Mouse (Mus musculus): ENCODE measurements around the gene Gm37240. TPM values are rescaled to one million over a fixed set of nuclear protein-coding genes. Genes with fewer than 3 reads are reported as not detected.

Gene Gm37240
- polyA plus RNA-seq, 1 experiment, result not detected

DNA sequence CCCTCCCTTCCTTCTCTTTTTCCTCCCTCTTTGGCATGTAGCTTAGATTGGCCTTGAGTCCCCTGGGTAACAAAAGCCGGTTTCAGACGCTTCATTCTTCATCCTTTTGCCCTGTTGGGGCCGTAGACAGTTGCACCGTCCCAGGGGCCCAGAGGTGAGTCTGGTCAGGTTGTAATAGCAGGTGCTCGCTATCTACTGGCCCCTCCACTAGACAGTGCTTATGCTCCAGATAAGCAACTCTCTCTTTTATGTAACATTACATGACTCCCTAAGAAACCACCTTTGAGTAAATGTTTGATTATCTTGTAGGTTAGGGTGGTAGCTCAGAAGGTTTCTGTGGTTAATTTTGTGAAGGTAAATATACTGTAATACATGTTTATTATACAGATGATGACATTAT is 1051.3 kb downstream of the Gm37240 start:
- no peak overlapping the region for H3K4me3 ChIP-seq (ENCODE audit: insufficient read depth, low read depth, low read length)
- no peaks in the 10 kb centered on the region for H3K4me1 ChIP-seq (ENCODE audit: control insufficient read depth, insufficient read depth, insufficient read length, low read length)
- no peak overlapping the region for H3K27ac ChIP-seq (replicated peaks; ENCODE audit: low read depth, low read length)

DNA sequence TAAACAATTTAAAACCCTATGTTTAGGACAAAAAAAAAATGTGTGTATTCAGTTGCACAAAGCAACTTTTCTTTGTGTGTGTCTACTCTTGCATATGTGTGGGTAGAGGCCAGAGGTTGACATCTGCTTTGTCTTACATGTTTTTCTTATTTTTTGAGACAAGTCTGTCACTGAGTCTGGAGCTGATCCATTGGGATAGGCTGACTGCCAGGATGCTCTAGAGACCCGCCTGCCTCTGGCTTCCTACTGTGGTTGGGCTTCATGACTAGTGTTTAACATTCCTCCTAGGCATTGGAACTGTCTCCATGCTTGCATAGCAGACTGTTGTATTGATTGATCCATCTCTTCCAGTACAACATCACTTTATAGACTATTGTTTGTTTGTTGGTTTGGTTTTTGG is 1058.0 kb downstream of the Gm37240 start:
- Histone ChIP-seq H3K4me1 (ENCODE audit: control insufficient read depth, insufficient read depth, insufficient read length, low read length) (peaks cover 1% of the 10 kb centered on the region; the same call in 1 of the 2 replicates), H3K27ac (replicated peaks; ENCODE audit: low read depth, low read length) (no peak overlapping the region), H3K4me3 (ENCODE audit: insufficient read depth, low read depth, low read length) (no peak overlapping the region)

DNA sequence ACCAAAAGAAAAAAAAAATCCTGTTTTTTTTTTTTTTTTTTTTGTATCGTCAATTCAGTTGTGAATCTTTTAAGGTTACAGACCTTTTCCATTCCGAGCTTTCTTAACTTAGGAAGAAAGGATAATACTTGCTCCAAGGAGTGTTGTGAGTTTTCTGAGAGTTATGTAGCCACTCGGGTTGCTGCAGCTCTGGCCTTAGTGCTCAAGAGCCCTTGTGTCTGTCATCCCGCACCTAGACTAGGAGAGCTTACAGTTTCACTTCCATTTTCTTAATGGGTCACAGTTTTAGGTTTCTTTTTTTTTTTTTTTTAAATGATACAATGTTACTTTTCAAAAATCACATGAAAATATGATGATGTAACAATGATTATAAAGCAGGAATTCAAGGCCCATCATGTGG is 1059.7 kb downstream of the Gm37240 start:
- Histone ChIP-seq H3K4me3 (ENCODE audit: insufficient read depth, low read depth, low read length) (no peak overlapping the region), H3K27ac (replicated peaks; ENCODE audit: low read depth, low read length) (no peak overlapping the region), H3K4me1 (ENCODE audit: control insufficient read depth, insufficient read depth, insufficient read length, low read length) (peaks cover 2% of the 10 kb centered on the region; the same call in 1 of the 2 replicates)

DNA sequence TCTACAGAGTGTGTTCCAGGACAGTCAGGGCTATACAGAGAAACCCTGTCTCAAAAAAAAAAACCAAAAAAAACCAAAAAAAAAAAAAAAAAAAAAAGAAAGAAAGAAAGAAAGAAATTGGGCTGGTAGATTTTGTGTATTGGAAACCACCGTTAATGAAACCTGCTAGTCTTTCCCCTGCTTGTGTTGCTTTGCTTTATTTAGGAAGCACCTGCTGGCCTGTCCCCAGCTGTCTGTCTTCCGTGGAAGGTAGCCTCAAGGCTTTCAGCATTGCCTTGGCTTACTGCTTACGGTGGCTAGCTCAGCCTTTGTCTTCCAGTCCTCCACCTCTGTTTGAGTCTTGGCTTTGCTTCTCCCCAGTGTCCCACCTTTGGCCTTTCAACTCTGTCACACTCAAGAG is 1060.4 kb downstream of the Gm37240 start:
- H3K27ac ChIP-seq (replicated peaks; ENCODE audit: low read depth, low read length), result peak overlapping the region; percentile 31; the same call in 1 of the 2 replicates
- H3K4me3 ChIP-seq (ENCODE audit: insufficient read depth, low read depth, low read length), result no peak overlapping the region
- peaks cover 2% of the 10 kb centered on the region; the same call in 1 of the 2 replicates for H3K4me1 ChIP-seq (ENCODE audit: control insufficient read depth, insufficient read depth, insufficient read length, low read length)

DNA sequence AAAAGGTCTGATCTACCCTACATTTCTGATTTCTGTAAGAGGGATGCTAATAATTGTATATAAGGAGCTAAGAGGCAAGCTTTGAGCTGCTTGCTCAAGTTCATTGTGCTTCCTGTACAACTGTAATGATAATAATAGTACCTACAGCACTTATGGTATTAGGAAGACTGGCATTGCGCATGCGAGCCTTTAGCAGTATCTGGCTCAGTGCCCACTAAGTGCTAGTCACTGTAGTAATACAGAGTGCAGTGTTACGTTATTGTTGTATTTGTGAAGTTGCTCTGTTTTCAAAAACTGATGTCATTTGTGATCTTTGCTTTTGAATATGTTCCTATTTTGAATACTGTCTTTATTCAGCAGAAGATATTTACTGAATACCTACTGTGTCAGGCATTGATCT is 1060.9 kb downstream of the Gm37240 start:
- H3K4me1 ChIP-seq (ENCODE audit: control insufficient read depth, insufficient read depth, insufficient read length, low read length), result peaks cover 2% of the 10 kb centered on the region; the same call in 1 of the 2 replicates
- H3K4me3 ChIP-seq (ENCODE audit: insufficient read depth, low read depth, low read length), result no peak overlapping the region
- no peak overlapping the region for H3K27ac ChIP-seq (replicated peaks; ENCODE audit: low read depth, low read length)

DNA sequence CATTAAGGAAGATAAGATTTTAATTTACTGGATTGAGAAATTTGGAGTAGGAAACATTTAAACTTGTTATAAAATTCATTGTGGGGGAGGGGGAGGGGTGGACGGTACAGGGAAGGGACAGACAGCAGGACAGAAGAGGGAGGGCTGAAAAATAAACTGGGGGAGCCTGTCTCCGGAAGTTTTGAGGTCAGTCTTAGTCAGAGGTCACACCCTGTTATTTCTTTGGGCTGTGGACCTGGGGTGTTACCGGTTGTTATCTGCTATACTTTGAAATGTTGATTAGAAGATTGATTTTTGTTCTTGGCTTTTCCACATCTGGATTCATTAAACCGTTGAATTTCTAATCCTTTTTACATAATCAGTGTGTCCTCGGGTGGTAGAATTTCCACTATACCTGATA is 1061.3 kb downstream of the Gm37240 start:
- Histone ChIP-seq H3K4me1 (ENCODE audit: control insufficient read depth, insufficient read depth, insufficient read length, low read length) (peaks cover 2% of the 10 kb centered on the region; the same call in 1 of the 2 replicates), H3K4me3 (ENCODE audit: insufficient read depth, low read depth, low read length) (no peak overlapping the region), H3K27ac (replicated peaks; ENCODE audit: low read depth, low read length) (no peak overlapping the region)

DNA sequence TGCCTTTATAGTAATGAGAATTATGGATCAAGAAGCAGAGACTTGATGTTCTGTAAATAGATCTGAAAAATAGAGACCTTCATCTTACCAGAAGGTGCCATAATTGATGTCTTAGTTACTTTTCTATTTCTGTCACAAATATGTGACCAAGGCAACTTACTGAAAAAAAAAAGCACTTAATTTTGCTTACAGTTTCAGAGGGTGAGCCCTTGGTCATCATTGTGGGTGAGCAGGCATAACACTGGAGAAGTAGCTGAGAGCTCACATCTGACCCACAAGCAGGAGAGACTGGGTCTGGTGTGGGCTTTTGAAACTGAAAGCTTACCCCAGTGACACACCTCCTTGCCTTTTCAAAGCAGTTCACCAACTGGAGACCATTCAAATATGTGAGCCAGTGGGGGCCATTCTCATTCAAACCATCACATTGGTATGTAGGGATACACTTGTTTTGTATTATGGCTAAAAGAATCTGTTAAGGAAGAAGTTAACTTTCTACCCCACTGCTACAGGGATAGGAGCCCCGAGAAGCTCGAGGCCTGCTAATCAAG is 1066.6 kb downstream of the Gm37240 start:
- peaks cover 5% of the 10 kb centered on the region; the same call in 1 of the 2 replicates for H3K4me1 ChIP-seq (ENCODE audit: control insufficient read depth, insufficient read depth, insufficient read length, low read length)
- H3K4me3 ChIP-seq (ENCODE audit: insufficient read depth, low read depth, low read length), result no peak overlapping the region
- H3K27ac ChIP-seq (replicated peaks; ENCODE audit: low read depth, low read length), result no peak overlapping the region

DNA sequence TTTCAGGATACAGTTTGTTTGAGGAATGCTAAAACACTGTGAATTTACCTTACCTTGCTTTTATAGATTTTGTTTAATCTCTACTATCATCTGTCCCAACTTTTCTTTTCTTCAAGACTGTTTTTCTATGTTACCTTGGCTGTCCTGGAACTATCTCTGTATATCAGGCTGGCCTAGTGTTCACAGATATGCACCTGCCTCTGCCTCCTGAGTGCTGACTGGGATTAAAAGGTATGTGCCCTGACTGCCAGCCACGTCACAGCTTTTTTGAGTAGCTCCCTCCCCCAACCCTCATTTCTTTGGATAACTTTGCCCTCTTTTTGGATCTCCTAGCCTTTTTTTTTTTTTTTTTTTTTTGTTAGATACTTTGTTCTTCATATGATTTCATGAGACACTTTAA is 1070.4 kb downstream of the Gm37240 start:
- H3K4me1 ChIP-seq (ENCODE audit: control insufficient read depth, insufficient read depth, insufficient read length, low read length), result peaks cover 3% of the 10 kb centered on the region; the same call in 1 of the 2 replicates

DNA sequence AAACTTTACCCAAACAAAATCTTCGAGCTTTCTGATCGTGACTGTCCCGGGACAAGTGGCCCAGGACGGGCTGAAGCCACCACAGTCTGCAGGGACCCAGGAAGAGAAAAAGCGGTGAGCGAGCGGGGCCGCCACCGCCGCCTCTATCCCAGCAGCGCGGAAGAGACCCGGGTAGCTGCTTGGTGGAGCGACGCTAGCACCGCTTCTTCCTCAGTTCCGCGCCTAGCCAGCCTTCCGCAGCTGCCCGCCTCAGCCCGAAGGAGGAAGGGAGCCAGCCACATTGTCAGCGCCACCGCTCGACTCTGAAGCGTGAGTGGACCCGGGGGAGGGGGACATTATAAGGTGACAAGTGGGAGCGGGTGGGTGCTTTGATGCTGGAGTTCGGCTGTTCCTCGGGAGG is 1071.9 kb downstream of the Gm37240 start:
- Histone ChIP-seq H3K4me3 (ENCODE audit: insufficient read depth, low read depth, low read length) (peak overlapping the region; percentile 93), H3K27ac (replicated peaks; ENCODE audit: low read depth, low read length) (no peak overlapping the region), H3K4me1 (ENCODE audit: control insufficient read depth, insufficient read depth, insufficient read length, low read length) (peaks cover 3% of the 10 kb centered on the region; the same call in 1 of the 2 replicates)

More for the DNA sequence above, 1070.4 kb downstream of the Gm37240 start:
- Histone ChIP-seq H3K4me3 (ENCODE audit: insufficient read depth, low read depth, low read length) (no peak overlapping the region), H3K27ac (replicated peaks; ENCODE audit: low read depth, low read length) (no peak overlapping the region)

DNA sequence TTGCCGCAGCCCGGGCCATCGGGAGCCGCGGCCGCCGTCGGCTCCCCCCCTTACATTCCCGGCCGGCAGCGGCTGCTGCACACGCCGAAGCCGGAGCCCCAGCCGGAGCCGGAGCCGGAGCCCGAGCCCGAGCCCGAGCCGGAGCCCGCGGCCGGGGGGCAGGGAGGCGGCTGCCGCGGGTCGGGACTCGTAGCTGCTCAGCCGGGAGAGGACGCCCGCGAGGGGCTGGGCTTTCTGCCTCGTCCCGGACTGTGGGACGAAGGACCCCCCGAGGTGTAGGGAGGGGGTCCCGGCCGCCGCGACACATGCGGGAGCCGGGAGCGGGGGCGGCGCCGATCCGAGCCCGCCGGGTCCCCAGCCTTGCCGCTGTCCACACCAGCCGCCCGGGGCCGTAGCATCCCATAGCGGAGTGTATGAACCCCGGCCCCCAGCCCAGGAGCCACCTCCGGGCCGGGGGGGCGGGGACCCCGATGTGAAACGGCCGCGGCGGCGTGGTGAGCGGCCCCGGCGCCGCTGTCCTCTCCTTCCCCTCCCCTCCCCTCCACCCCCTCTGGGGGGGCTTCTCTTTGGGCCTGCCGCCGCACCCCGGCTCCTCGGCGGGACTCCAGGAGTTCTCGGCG is 1072.4 kb downstream of the Gm37240 start, which contains the start of gene Fbxw7:
Gene Fbxw7, plus strand, starts transcription at position 507 of the 620 bp plus-strand sequence.
- Histone ChIP-seq H3K4me1 (ENCODE audit: control insufficient read depth, insufficient read depth, insufficient read length, low read length) (peaks cover 3% of the 10 kb centered on the region; the same call in 1 of the 2 replicates), H3K27ac (replicated peaks; ENCODE audit: low read depth, low read length) (peak within 1 kb of the TSS; percentile 64), H3K4me3 (ENCODE audit: insufficient read depth, low read depth, low read length) (peak within 1 kb of the TSS; percentile 93)

DNA sequence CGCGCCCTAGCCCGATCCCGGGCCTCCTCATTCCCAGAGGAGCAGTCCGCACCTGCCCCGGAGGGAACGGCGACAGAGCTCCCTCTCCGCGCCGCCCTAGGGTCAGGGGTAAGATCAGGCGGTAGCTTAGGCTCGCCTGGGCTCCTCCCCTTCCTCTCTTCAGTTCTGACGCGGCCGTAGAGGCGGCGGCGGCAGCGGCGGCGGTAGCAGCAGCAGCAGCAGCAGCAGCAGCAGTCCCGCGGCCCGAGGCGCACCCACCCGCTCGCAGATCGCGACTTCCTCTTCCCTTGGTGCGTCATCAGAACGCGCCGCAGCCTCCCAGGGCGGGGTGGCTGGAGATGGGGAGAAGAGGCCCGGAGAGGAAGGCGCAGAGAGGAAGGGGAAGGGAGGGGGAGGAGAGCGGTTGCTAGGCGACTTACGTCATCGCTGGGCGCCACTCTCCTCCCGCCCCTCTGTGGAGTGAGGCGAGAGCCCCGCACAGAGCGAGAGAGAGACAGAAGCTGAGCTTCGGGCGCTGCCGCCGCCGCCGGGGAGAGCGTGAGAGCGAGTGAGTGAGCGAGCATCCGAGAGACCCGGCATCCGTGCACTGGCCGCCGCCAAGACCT is 1073.1 kb downstream of the Gm37240 start:
- Histone ChIP-seq H3K27ac (replicated peaks; ENCODE audit: low read depth, low read length) (peak overlapping the region; percentile 64), H3K4me1 (ENCODE audit: control insufficient read depth, insufficient read depth, insufficient read length, low read length) (peaks cover 3% of the 10 kb centered on the region; the same call in 1 of the 2 replicates)

DNA sequence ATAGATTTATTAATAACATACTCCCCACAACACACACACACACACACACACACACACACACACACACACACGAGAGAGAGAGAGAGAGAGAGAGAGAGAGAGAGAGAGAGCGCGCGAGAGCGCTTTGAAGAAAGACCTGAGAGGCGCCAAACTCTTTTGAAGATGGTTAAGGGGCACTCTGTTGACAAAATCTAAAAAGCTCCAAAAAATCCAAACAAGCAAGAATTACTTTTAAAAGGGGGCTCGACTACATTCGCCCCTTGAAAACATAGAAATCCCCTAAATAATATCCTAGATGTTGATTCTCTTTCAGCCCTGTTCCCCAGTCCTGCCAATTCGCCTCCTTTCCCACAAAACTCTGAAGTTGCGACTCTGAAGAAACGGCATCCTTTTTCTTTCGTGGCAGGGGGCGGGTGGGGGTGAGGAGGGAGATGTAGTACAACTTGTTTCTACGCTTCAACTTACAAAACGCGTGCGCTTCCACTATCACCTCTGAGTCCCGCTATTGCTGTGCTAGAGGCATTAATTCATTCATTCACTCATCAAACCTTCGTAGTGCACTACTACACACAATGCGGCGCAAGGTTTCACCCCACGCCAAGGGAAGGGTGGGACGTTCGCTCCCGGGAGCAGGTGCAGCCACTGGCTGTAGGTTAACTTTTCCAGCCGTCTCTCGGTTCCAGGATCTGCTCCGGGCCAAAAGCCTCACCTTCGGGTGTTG is 1073.7 kb downstream of the Gm37240 start:
- Histone ChIP-seq H3K4me1 (ENCODE audit: control insufficient read depth, insufficient read depth, insufficient read length, low read length) (peaks cover 3% of the 10 kb centered on the region; the same call in 1 of the 2 replicates), H3K27ac (replicated peaks; ENCODE audit: low read depth, low read length) (peak overlapping the region; percentile 64), H3K4me3 (ENCODE audit: insufficient read depth, low read depth, low read length) (peak overlapping the region; percentile 93)

More for the DNA sequence above, 1073.1 kb downstream of the Gm37240 start:
- peak overlapping the region; percentile 93 for H3K4me3 ChIP-seq (ENCODE audit: insufficient read depth, low read depth, low read length)

DNA sequence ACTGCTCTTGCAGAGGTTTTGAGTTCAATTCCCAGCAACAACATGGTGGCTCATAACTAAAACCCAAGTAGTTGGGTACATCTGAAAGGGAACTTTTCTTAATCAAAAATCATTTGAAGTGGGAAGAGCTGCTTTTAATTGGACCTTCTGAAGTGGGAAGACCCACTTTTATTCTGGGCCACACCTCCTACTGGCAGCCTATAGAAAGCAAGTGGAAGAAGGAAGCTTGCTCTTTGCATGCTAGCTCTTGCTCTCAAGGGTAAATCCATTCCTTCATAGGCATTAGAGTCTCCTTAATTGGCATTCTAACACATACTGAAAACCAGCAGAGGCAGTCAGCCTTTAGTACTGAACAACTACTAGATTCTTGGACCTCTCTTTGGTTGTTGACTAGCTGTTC is 1076.5 kb downstream of the Gm37240 start:
- Histone ChIP-seq H3K4me1 (ENCODE audit: control insufficient read depth, insufficient read depth, insufficient read length, low read length) (no peaks in the 10 kb centered on the region; the same call in 1 of the 2 replicates), H3K4me3 (ENCODE audit: insufficient read depth, low read depth, low read length) (no peak overlapping the region), H3K27ac (replicated peaks; ENCODE audit: low read depth, low read length) (no peak overlapping the region)

DNA sequence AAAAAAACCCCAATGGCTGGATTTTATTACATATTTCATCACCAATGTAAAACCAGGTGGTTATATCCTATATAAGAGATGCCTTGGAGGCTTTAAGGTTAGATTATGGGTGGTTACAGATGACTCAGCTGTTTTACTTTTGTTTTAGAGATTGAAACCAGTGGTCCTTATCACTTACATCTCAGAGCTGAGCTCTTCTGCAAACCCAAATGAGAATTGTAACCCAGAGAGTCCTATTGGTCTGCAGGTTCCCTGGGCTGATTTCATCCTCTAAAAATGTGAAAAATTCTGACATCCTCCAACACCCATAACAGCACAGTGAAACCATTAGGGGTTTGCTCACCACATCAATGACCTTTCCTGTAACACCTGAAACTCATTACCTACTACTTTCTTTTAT is 1078.4 kb downstream of the Gm37240 start:
- Histone ChIP-seq H3K4me3 (ENCODE audit: insufficient read depth, low read depth, low read length) (no peak overlapping the region), H3K27ac (replicated peaks; ENCODE audit: low read depth, low read length) (no peak overlapping the region), H3K4me1 (ENCODE audit: control insufficient read depth, insufficient read depth, insufficient read length, low read length) (no peaks in the 10 kb centered on the region; the same call in 1 of the 2 replicates)

DNA sequence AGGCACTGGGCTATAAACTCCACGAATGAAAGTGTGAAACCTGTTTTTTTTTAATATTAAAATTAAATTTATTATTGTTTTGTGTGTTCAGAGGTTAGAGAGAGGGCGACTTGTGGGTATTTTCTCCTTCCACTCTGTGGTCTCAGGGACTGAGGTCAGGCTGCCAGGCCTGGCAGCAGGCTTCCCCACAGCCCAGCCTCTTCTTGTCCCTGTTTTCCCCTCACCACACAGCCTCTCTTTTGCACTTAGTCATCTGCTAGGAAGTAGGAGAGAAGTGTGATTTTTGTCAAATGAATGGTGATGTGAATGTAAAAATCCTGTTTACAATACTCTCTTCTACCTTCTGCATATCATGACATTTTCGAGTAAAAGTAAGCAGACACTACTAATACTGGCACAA is 1079.5 kb downstream of the Gm37240 start:
- H3K27ac ChIP-seq (replicated peaks; ENCODE audit: low read depth, low read length), result no peak overlapping the region
- H3K4me1 ChIP-seq (ENCODE audit: control insufficient read depth, insufficient read depth, insufficient read length, low read length), result no peaks in the 10 kb centered on the region; the same call in 1 of the 2 replicates
- no peak overlapping the region for H3K4me3 ChIP-seq (ENCODE audit: insufficient read depth, low read depth, low read length)
